Mouse (Mus musculus) cerebellum, adult 2 months (tissue): ENCODE measurements around the gene Katnb1.

ENCODE experiments used
- CTCF ChIP-seq: fragments of 200-500 bp; IDR thresholded peaks from 2 replicates; pipeline ENCODE4 v1.5.1; 2011; ENCODE audit warnings: low read depth, mild to moderate bottlenecking, control low read depth, low read length, moderate library complexity, borderline replicate concordance; ENCODE audit not compliant: insufficient read depth
- POLR2A ChIP-seq: fragments of 200-500 bp; IDR thresholded peaks from 2 replicates; pipeline ENCODE4 v1.6.1; 2011; ENCODE audit warnings: low read length, control low read depth, borderline replicate concordance; ENCODE audit not compliant: insufficient read depth

DNA sequence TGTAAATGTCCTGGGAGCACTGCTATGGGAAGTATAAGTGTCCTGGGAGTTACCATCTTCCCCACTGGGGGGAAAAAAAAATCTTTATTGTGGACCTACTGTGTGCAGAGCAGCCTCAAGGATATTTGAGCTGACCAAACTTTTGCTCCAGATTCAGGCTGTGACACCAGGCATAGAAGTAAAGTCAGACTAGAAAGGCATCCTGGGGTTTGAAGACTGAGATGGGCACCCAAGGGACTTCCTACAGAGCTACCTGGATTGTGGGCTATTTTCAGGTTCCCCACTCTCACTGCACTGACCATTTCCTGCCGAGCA, 58.0 kb downstream of the Katnb1 start:
- no peak for TF ChIP-seq POLR2A
- TF ChIP-seq CTCF: no peak
